Mouse (Mus musculus) lung, adult 2 months (tissue): ENCODE results near the gene Mansc4.

ENCODE experiments used
- CTCF ChIP-seq: fragments of 200-500 bp; IDR thresholded peaks from 2 replicates; pipeline ENCODE4 v1.5.1; 2011; ENCODE audit warnings: mild to moderate bottlenecking, low read length, control low read depth; ENCODE audit not compliant: insufficient read depth
- POLR2A ChIP-seq: fragments of 200-500 bp; IDR thresholded peaks from 2 replicates; pipeline ENCODE4 v1.6.1; 2011; ENCODE audit warnings: low read depth, mild to moderate bottlenecking, control low read depth, low read length, borderline replicate concordance; ENCODE audit errors: extremely low read depth

- no peak for TF ChIP-seq POLR2A
- TF ChIP-seq CTCF = no peak
These were observed 10.0 kb downstream of the Mansc4 start for GRCm38 (mm10) chr6:147076878-147077277.
